Mouse (Mus musculus) megakaryocyte, embryonic 14.5 days (primary cell): ENCODE measurements around the gene Ep300. TPM values are rescaled to one million over a fixed set of nuclear protein-coding genes. Genes with fewer than 3 reads are reported as not detected.

ENCODE experiments used
- H3K27me3 ChIP-seq: replicated peaks from 2 replicates; pipeline ENCODE3; 2012; ENCODE audit warnings: inconsistent platforms
- H3K36me3 ChIP-seq: replicated peaks from 2 replicates; pipeline ENCODE3; 2012; ENCODE audit warnings: low read length, inconsistent platforms, mixed read lengths
- H3K4me1 ChIP-seq: 2 replicates; pipeline ENCODE4 v1.6.1; 2012; ENCODE audit warnings: inconsistent platforms
- H3K4me3 ChIP-seq: replicated peaks from 2 replicates; pipeline ENCODE3; 2012; ENCODE audit warnings: moderate library complexity, mild to moderate bottlenecking, inconsistent platforms
- H3K9me3 ChIP-seq: 2 replicates; pipeline ENCODE4 v1.6.1; 2012; ENCODE audit warnings: inconsistent platforms
- FLI1 ChIP-seq: IDR thresholded peaks from 2 replicates; pipeline ENCODE4 v1.6.1; 2012; ENCODE audit warnings: low read length, inconsistent platforms, mixed read lengths
- GATA1 ChIP-seq: IDR thresholded peaks from 3 replicates; pipeline ENCODE4 v1.6.1; 2012; ENCODE audit warnings: mixed read lengths, low read length, inconsistent platforms, borderline replicate concordance
- polyA plus RNA-seq: library from polyadenylated mRNA; stranded (reverse); fragments of >175 nt; gene quantifications from 2 replicates; pipeline ENCODE4 v1.2.3, GENCODE M21; 2012; ENCODE audit warnings: low replicate concordance; ENCODE audit not compliant: insufficient read depth

Gene Ep300
- polyA plus RNA-seq, 1 experiment, result 8.5 TPM

DNA sequence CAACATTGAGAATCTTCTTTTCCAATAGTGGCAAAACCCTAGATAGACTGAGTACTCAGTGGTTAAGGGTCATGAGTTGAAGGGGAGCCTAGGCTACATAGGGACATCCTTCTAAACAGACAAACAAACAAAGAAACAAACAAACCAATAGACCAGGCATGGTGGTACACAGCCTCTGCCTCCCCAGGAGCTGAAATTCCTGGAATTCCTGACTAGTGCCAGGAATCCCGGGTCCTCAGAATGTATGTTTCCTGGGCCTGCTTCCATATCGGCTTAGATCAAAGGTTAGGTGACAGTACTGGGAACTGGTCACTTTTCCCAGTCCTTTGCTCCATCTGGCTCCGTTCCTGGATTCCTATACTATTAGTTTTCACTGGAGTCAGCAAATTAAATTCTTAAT is 23.6 kb upstream of the Ep300 start:
- peaks cover 5% of the 10 kb centered on the region; the same call in 1 of the 2 replicates for H3K9me3 ChIP-seq
- no peak overlapping the region for H3K4me3 ChIP-seq
- peaks cover 6% of the 10 kb centered on the region for H3K4me1 ChIP-seq
- H3K27me3 ChIP-seq, result peaks cover 9% of the 10 kb centered on the region
- H3K36me3 ChIP-seq, result no peaks in the 10 kb centered on the region
- TF ChIP-seq GATA1 (no peak), FLI1 (no peak)

DNA sequence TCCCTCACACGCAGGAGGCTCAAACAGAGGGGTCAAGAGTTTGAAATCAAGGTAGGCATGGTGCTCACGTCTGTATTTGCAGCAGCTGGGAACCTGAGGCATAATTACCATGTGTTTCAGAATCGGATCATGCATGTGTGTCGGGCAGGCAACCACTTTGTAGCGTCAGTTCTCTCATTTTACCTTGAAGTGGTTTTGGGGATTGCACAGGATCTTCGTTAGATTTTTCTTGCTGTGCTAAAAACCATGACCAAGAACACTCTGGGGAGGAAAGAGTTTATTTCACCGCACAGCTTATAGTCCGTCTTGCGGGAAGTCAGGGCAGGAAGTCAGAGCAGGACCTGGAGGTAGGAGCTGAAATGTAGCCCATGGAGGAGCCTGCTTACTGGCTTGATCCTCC is 23.2 kb upstream of the Ep300 start:
- H3K27me3 ChIP-seq, result peaks cover 9% of the 10 kb centered on the region
- H3K9me3 ChIP-seq, result peaks cover 7% of the 10 kb centered on the region; the same call in 1 of the 2 replicates
- no peak for TF ChIP-seq FLI1
- TF ChIP-seq GATA1, result no peak
- no peak overlapping the region for H3K4me3 ChIP-seq
- H3K4me1 ChIP-seq, result peaks cover 6% of the 10 kb centered on the region
- no peaks in the 10 kb centered on the region for H3K36me3 ChIP-seq

DNA sequence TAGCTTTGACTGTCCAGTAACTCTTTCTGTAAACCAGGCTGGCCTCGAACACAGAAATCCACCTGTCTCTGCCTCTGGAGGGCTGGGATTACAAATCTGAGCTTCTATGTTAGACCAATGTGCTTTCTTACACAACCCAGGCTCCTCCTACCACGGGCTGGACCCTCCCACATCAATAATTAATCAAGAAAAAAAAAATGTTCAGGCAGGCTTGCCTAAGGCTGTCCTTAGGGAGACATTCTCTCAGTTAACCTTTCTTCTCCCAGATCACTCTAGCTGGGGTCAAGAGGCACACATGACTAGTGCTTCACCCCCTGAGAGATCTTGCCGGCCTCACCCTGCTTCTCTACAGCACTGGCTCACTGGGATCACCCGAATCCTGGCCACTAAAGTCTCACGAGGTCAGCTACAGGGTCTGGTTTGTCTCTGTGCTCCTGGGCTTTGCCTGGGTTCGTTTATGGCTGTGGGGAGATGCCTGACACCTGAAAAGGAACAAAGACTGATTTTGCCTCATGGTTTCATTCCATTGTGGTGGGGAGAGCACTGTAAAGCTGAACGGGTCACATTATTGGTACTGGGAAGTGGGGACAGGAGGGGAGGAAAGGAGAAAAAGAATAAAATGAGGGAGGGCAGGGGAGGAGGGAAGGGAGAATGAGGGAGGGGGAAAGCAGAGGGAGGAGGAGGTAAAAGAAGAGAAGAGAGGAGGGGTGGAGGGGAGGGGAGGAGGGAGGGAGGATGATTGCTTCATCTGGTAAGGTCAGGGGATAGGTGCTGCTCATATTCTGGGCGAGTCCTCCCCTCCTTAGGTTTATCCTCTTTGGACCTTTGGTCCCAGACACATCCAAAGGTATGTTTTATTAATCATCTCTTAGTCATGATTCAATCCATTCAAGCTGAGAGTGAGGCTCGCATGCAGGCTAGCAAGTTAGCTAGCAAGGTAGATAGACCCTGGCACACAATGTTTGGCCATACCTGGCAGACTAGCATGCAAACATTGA is 22.4 kb upstream of the Ep300 start:
- TF ChIP-seq GATA1, result no peak
- TF ChIP-seq FLI1, result no peak
- H3K9me3 ChIP-seq, result peaks cover 7% of the 10 kb centered on the region; the same call in 1 of the 2 replicates
- peaks cover 11% of the 10 kb centered on the region for H3K4me1 ChIP-seq
- H3K27me3 ChIP-seq, result peaks cover 9% of the 10 kb centered on the region
- no peaks in the 10 kb centered on the region for H3K36me3 ChIP-seq
- H3K4me3 ChIP-seq, result no peak overlapping the region

DNA sequence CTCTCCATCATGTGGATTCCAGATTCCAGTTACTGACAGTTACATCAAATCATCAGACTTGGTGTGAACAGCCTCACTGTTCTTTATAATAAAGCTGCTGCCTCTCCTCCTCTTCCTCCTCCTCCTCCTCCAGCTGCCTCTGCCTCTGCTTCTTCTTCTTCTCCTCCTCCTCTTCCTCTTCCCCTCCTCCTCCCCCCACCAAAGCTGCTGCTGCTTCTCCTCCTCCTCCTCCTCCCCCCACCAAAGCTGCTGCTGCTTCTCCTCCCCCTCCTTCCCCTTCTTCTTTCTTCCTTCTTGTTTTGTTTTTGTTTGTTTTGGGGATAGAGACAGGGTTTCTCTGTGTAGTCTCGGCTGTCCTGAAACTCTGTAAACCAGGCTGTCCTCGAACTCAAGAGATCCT is 17.1 kb upstream of the Ep300 start:
- Histone ChIP-seq H3K27me3 (peaks cover 3% of the 10 kb centered on the region), H3K36me3 (no peaks in the 10 kb centered on the region), H3K4me1 (peaks cover 16% of the 10 kb centered on the region), H3K4me3 (peak overlapping the region; percentile 76), H3K9me3 (peaks cover 7% of the 10 kb centered on the region; the same call in 1 of the 2 replicates)
- no peak for TF ChIP-seq GATA1
- no peak for TF ChIP-seq FLI1

DNA sequence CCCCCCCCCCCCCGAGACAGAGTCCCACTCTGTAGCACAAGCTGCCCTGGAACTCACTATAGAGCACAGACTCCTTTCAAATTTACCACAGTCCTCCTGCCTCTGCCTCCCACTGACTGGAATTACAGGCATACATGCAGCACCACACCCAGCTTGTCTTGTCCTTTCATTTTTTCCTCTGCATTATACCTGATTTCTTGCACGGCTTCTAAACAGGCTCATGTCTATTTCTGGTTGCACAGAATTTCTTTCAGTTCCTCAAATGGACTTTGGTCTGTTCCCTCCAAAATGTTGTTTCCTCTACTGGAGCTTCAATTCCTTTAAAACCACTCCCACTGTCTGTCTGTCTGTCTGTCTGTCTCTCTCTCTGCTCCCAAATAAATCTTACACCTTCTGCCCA is 16.6 kb upstream of the Ep300 start:
- Histone ChIP-seq H3K4me1 (peaks cover 16% of the 10 kb centered on the region), H3K9me3 (peaks cover 7% of the 10 kb centered on the region; the same call in 1 of the 2 replicates), H3K27me3 (no peaks in the 10 kb centered on the region), H3K4me3 (peak overlapping the region; percentile 85), H3K36me3 (no peaks in the 10 kb centered on the region)
- no peak for TF ChIP-seq FLI1
- no peak for TF ChIP-seq GATA1

DNA sequence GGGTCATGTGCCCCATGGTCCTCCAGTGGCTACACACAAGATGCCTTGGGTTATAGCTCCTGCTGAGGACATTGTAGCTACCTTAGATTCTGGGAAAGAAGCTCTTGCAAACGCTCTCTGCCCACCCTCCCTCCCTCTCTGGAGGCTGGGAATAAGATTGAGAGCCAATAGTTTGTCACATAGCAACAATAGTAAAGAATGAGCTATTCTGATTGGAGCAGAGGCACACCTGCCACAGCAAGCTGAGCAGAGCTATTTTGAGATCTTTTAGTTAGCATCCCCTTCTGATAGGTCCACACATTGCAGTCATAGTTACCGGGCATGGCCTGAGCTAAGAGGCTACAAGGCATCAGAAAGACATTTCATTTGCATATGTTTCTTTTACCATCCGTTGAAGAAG is 8.2 kb upstream of the Ep300 start:
- no peaks in the 10 kb centered on the region for H3K9me3 ChIP-seq
- no peak for TF ChIP-seq GATA1
- TF ChIP-seq FLI1, result no peak
- H3K36me3 ChIP-seq, result no peaks in the 10 kb centered on the region
- H3K4me1 ChIP-seq, result peaks cover 5% of the 10 kb centered on the region
- peaks cover 2% of the 10 kb centered on the region for H3K27me3 ChIP-seq
- no peak overlapping the region for H3K4me3 ChIP-seq

DNA sequence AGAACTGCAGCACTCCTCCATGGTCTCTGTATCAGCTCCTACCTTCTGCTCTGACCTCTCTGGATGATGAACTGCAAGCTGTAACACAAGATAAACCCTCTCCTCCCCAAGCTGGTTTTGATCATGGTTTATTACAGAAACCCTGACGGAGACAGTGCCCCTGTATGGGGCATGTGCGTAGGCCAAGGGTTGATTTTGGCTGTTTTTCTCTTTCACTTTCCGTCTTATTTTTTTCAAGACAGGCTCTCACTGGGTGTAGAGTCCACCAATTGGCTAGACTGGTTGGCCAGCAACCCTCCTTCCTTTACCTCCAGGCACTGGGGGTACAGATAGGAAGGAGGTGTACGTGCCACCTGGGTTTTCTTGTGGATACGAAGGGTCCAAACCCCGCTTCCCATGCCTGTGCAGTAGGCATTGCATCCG is 7.4 kb upstream of the Ep300 start:
- H3K36me3 ChIP-seq, result no peaks in the 10 kb centered on the region
- peaks cover 2% of the 10 kb centered on the region for H3K27me3 ChIP-seq
- H3K9me3 ChIP-seq, result no peaks in the 10 kb centered on the region
- TF ChIP-seq GATA1, result no peak
- no peak for TF ChIP-seq FLI1
- H3K4me3 ChIP-seq, result no peak overlapping the region
- peaks cover 5% of the 10 kb centered on the region for H3K4me1 ChIP-seq

DNA sequence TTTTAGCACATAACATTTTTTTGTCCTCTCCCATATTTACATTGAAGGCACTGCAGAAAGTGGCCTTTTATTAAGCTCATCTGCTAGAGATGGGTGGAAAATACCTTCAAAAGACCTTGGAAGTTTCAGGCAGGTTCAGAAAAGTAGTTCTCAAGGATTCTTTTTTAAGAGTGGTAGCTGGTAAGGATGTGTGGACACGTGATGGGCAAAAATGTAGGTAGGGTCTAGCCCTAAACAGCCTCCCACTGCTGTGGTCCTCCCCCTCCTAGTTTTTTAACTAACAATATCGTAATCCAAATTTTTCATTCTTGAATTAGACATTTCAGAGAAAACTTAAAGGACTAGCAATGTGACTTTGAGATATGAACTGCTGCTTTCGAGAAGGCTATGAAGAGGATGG is 685 bp upstream of the Ep300 start:
- H3K4me1 ChIP-seq, result peaks cover 23% of the 10 kb centered on the region
- peak overlapping the region; percentile 93 for H3K4me3 ChIP-seq
- no peaks in the 10 kb centered on the region for H3K9me3 ChIP-seq
- H3K36me3 ChIP-seq, result peaks cover 8% of the 10 kb centered on the region
- H3K27me3 ChIP-seq, result no peaks in the 10 kb centered on the region
- TF ChIP-seq GATA1 (no peak), FLI1 (no peak)

DNA sequence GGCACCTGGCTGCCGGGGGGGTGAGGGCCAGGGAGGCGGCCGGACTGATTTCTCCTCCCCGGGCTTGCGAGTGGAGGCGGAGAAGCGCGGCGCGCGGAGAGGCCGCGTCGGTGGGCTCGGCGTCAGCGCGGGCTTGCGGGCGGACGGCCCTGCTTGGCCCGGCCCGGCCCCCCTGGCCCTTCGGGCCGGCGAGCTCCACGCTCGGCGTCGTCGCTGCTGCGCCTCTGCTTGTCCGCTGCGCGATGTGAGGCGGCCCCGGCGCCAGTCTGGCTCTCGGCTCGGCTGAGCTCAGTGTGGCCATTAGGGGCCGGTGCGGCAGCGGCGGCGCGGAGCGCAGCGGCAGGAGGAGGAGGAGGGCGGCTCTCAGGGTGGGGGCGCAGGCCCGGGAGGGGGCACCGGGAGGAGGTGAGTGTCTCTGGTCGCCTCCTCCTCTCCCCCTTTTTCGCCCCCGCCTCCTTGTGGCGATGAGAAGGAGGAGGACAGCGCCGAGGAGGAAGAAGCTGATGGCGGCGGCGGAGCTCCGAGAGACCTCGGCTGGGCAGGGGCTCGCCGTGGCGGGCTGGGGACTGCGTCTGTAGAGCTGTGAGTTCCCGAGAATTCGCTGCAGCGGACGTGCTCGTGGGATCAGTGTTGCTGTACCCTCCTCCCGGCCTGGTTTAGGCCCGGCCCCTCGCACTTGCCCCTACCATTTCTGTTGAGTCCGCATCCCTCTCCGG is 753 bp downstream of the Ep300 start:
- Histone ChIP-seq H3K4me1 (peaks cover 33% of the 10 kb centered on the region), H3K36me3 (peaks cover 20% of the 10 kb centered on the region), H3K4me3 (peak overlapping the region; percentile 100), H3K27me3 (no peaks in the 10 kb centered on the region), H3K9me3 (no peaks in the 10 kb centered on the region)
- TF ChIP-seq GATA1 (no peak), FLI1 (no peak)
